Mouse (Mus musculus) myocyte (in vitro differentiated cells): ENCODE measurements at regions not wholly inside any gene's neighbourhood (a gene's known extent, or its start where the extent isn't known, plus 50 kb on each side); places are given as distances from the start of the nearest gene placed in this dataset.
A peak's percentile ranks its signal among the peaks of the same experiment; 100 is the strongest.

Experiments
- H3K27me3 ChIP-seq: one replicate; pipeline ENCODE4 v1.6.1; 2011; ENCODE audit not compliant: control insufficient read depth, insufficient read depth, insufficient read length
- H3K36me3 ChIP-seq: one replicate; pipeline ENCODE4 v1.6.1; 2011; ENCODE audit not compliant: control insufficient read depth, insufficient read depth
- H3K4me2 ChIP-seq: one replicate; pipeline ENCODE4 v1.6.1; 2011; ENCODE audit warnings: low read depth, control low read depth
- H3K4me3 ChIP-seq: one replicate; pipeline ENCODE4 v1.5.1; 2011; ENCODE audit warnings: mild to moderate bottlenecking, control low read depth, moderate library complexity
- H3K79me2 ChIP-seq: one replicate; pipeline ENCODE4 v1.6.1; 2011; ENCODE audit not compliant: control insufficient read depth, insufficient read depth
- H3ac ChIP-seq: one replicate; pipeline ENCODE4 v1.6.1; 2011; ENCODE audit not compliant: control insufficient read depth, insufficient read length
- CEBPB ChIP-seq: IDR thresholded peaks from 2 replicates; pipeline ENCODE4 v1.6.1; 2011; ENCODE audit warnings: mild to moderate bottlenecking, moderate library complexity; ENCODE audit not compliant: poor library complexity, insufficient read depth, severe bottlenecking
- E2F4 ChIP-seq: IDR thresholded peaks from one replicate; pipeline ENCODE4 v1.6.1; 2011; ENCODE audit warnings: mild to moderate bottlenecking, control low read depth, moderate library complexity; ENCODE audit not compliant: insufficient read depth
- MAX ChIP-seq: IDR thresholded peaks from one replicate; pipeline ENCODE4 v1.6.1; 2011; ENCODE audit warnings: low read depth, mild to moderate bottlenecking, control low read depth
- MYOD1 ChIP-seq, 3 experiments: IDR thresholded peaks; one replicate each; pipeline ENCODE4 v1.6.1; 2011; ENCODE audit warnings: control low read depth in 2 of 3, low read depth in 2 of 3, mild to moderate bottlenecking in 2 of 3, moderate library complexity in 1 of 3; ENCODE audit not compliant: insufficient read length in 2 of 3, control insufficient read depth in 1 of 3
- MYOG ChIP-seq, 3 experiments: IDR thresholded peaks; one replicate each; pipeline ENCODE4 v1.6.1; 2011; ENCODE audit warnings: control low read depth in 2 of 3, low read depth in 2 of 3, mild to moderate bottlenecking in 2 of 3; ENCODE audit not compliant: insufficient read length in 2 of 3, control insufficient read depth in 1 of 3, insufficient read depth in 1 of 3
- POLR2A ChIP-seq: IDR thresholded peaks from one replicate; pipeline ENCODE4 v1.6.1; 2011; ENCODE audit warnings: low read depth, mild to moderate bottlenecking, control low read depth, moderate library complexity; ENCODE audit not compliant: insufficient read length
- POLR2AphosphoS2 ChIP-seq: IDR thresholded peaks from one replicate; pipeline ENCODE4 v1.6.1; 2011; ENCODE audit warnings: low read depth, control low read depth; ENCODE audit not compliant: insufficient read length
- REST ChIP-seq: IDR thresholded peaks from one replicate; pipeline ENCODE4 v1.6.1; 2011; ENCODE audit warnings: mild to moderate bottlenecking, control low read depth, moderate library complexity; ENCODE audit not compliant: insufficient read depth, insufficient read length
- SRF ChIP-seq: IDR thresholded peaks from one replicate; pipeline ENCODE4 v1.6.1; 2011; ENCODE audit warnings: low read depth; ENCODE audit not compliant: control insufficient read depth, insufficient read length
- TCF12 ChIP-seq: IDR thresholded peaks from one replicate; pipeline ENCODE4 v1.6.1; 2011; ENCODE audit warnings: mild to moderate bottlenecking, control low read depth; ENCODE audit not compliant: poor library complexity, insufficient read depth, severe bottlenecking
- TCF3 ChIP-seq: IDR thresholded peaks from one replicate; pipeline ENCODE4 v1.6.1; 2011; ENCODE audit warnings: low read depth, control low read depth; ENCODE audit not compliant: insufficient read length
- USF1 ChIP-seq: IDR thresholded peaks from one replicate; pipeline ENCODE4 v1.6.1; 2011; ENCODE audit warnings: low read depth, mild to moderate bottlenecking, control low read depth, moderate library complexity

DNA sequence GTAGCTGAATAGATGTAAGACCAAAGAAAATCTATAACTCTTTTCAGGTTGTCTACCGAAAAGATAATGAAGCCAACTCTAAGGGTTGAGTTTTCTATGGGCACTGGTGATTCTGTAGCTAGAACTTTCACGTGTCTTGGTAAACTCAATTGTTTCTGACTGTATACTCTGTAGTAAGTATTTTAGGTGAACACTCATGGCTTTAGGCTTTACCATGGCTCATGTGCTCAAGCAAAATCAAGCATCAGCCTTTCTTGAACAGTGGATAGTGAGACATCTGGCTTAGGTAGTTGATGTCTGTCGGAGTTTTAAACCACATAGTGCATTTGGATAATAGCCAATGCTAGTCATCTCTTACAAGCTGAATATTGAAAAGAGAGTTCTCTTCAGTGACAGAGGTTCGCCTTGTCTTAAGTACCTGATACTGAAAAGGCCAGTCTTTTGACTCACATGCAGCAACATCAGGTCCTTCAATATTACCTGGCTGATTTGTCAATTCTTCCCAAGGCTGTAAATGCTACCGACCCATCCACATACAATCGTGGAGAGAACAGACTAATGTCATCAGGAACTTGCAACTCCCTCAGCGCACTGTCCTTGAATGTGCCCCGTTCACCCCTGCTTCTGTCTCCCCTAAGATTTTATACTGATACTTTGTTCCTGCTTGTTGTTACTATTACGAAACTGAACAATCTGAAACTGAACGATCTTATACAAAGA is 57.1 kb upstream of the Gpc5 start:
- TF ChIP-seq REST = no peak
- TF ChIP-seq POLR2A = no peak
- no peak for TF ChIP-seq MAX
- TF ChIP-seq SRF = no peak
- no peak for TF ChIP-seq TCF12
- TF ChIP-seq CEBPB = no peak
- no peak for TF ChIP-seq POLR2AphosphoS2
- TF ChIP-seq TCF3 = no peak
- TF ChIP-seq MYOG (IDR thresholded peaks at IDR 0.05; ENCODE audit: control insufficient read depth in 1 of 3, insufficient read depth in 1 of 3, insufficient read length in 2 of 3, low read depth in 2 of 3) = no peak
- TF ChIP-seq E2F4 = no peak
- TF ChIP-seq USF1 = no peak
- no peak for TF ChIP-seq MYOD1 (IDR thresholded peaks at IDR 0.05; ENCODE audit: control insufficient read depth in 1 of 3, insufficient read length in 2 of 3, low read depth in 2 of 3)
- H3K27me3 ChIP-seq = no peaks in the 10 kb centered on the region
- H3K36me3 ChIP-seq = no peaks in the 10 kb centered on the region
- H3ac ChIP-seq = no peak overlapping the region
- no peaks in the 10 kb centered on the region for H3K79me2 ChIP-seq
- no peak overlapping the region for H3K4me2 ChIP-seq
- H3K4me3 ChIP-seq = no peak overlapping the region

GRCm38 (mm10) chr14:115037086-115037793 is 54.8 kb upstream of the Gpc5 start:
- TF ChIP-seq SRF (no peak), POLR2AphosphoS2 (no peak), REST (no peak), TCF12 (no peak), E2F4 (no peak), CEBPB (no peak), USF1 (no peak), MYOG (IDR thresholded peaks at IDR 0.05; ENCODE audit: control insufficient read depth in 1 of 3, insufficient read depth in 1 of 3, insufficient read length in 2 of 3, low read depth in 2 of 3) (no peak), MAX (no peak)
- H3K36me3 ChIP-seq = no peaks in the 10 kb centered on the region
- no peak overlapping the region for H3ac ChIP-seq
- peaks cover 2% of the 10 kb centered on the region for H3K79me2 ChIP-seq
- no peak overlapping the region for H3K4me3 ChIP-seq
- H3K4me2 ChIP-seq = no peak overlapping the region
- H3K27me3 ChIP-seq = no peaks in the 10 kb centered on the region

- Histone ChIP-seq H3K4me3 (no peak overlapping the region), H3K79me2 (peaks cover 17% of the 10 kb centered on the region), H3K4me2 (no peak overlapping the region), H3K27me3 (no peaks in the 10 kb centered on the region), H3ac (no peak overlapping the region), H3K36me3 (peaks cover 6% of the 10 kb centered on the region)
- TF ChIP-seq E2F4 (no peak), POLR2A (no peak), MYOD1 (IDR thresholded peaks at IDR 0.05; ENCODE audit: control insufficient read depth in 1 of 3, insufficient read length in 2 of 3, low read depth in 2 of 3) (no peak), TCF3 (no peak), POLR2AphosphoS2 (no peak), USF1 (no peak), REST (no peak), MAX (no peak)
Measured at GRCm38 (mm10) chr14:115038788-115039187, 53.2 kb upstream of the Gpc5 start.

DNA sequence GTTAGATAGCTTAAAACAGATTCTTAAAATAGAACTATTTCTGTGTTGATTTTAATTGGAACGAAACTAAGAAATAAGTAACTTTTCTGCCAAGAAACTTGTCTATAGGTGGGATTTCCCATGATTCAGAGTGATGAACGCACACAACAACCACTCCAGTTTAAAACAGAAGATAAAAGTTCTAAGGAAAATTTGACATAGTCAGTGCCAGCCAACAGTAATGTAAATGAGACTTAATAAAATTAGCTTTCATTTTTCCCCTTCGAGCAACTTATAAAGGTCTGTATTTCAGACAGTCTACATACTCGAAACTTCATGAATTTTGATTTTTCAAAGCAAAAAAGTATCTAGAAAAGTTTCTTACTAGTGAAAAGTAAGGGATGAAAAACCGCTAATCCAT is 52.5 kb upstream of the Gpc5 start:
- no peak overlapping the region for H3K4me3 ChIP-seq
- no peak overlapping the region for H3ac ChIP-seq
- peaks cover 24% of the 10 kb centered on the region for H3K79me2 ChIP-seq
- no peaks in the 10 kb centered on the region for H3K27me3 ChIP-seq
- peaks cover 6% of the 10 kb centered on the region for H3K36me3 ChIP-seq
- TF ChIP-seq CEBPB (no peak), MYOD1 (IDR thresholded peaks at IDR 0.05; ENCODE audit: control insufficient read depth in 1 of 3, insufficient read length in 2 of 3, low read depth in 2 of 3) (no peak), TCF12 (no peak)
- no peak overlapping the region for H3K4me2 ChIP-seq

GRCm38 (mm10) chr14:115040091-115040571 is 51.9 kb upstream of the Gpc5 start:
- Histone ChIP-seq H3ac (peak overlapping the region; percentile 97), H3K36me3 (peaks cover 10% of the 10 kb centered on the region), H3K4me3 (no peak overlapping the region), H3K79me2 (peaks cover 29% of the 10 kb centered on the region), H3K4me2 (peak overlapping the region; percentile 74), H3K27me3 (no peaks in the 10 kb centered on the region)
- TF ChIP-seq USF1 (no peak), E2F4 (no peak), TCF12 (no peak), REST (no peak), MYOD1 (IDR thresholded peaks at IDR 0.05; ENCODE audit: control insufficient read depth in 1 of 3, insufficient read length in 2 of 3, low read depth in 2 of 3) (no peak), MAX (no peak), POLR2A (no peak), TCF3 (no peak), MYOG (IDR thresholded peaks at IDR 0.05; ENCODE audit: control insufficient read depth in 1 of 3, insufficient read depth in 1 of 3, insufficient read length in 2 of 3, low read depth in 2 of 3) (no peak), SRF (no peak), POLR2AphosphoS2 (no peak), CEBPB (no peak)
